Mouse (Mus musculus) CD8-positive naive resting alpha-beta T cell, adult 2 months (primary cell): ENCODE data around the gene Gm8797.
"Not testable (repeated sequence)": the region's sequence is repeated elsewhere in the genome, so short reads cannot be mapped to it uniquely, and the experiment has no call there.

ENCODE experiments used
- DNase-seq, 2 experiments: peaks; one replicate each; pipeline ENCODE4 v3.0.0; 2022; ENCODE audit warnings: low read depth in 2 of 2, low spot score in 2 of 2

Gm8797 gene

GRCm38 (mm10) chr3:5750506-5750905, at the start of gene Gm8797:
Gm8797 (plus strand) TSS chr3:5750806.
- not testable (repeated sequence) for DNase-seq

GRCm38 (mm10) chr3:5714481-5714880, 36.1 kb upstream of the Gm8797 start:
- DNase-seq, result no peak

GRCm38 (mm10) chr3:5732931-5733330, 17.7 kb upstream of the Gm8797 start:
- no peak for DNase-seq

GRCm38 (mm10) chr3:5754763-5755478, 4.3 kb downstream of the Gm8797 start:
- DNase-seq, result no peak

GRCm38 (mm10) chr3:5766256-5766655, 15.7 kb downstream of the Gm8797 start:
- DNase-seq, result no peak

- no peak for DNase-seq
Measured at GRCm38 (mm10) chr3:5776894-5777293, 26.3 kb downstream of the Gm8797 start.
